Mouse (Mus musculus) embryonic fibroblast, embryonic 13.5 days (primary cell): ENCODE results near the gene Cdt1.

Source experiments
- CTCF ChIP-seq: IDR thresholded peaks from 2 replicates; pipeline ENCODE4 v1.5.1; 2011; ENCODE audit warnings: mild to moderate bottlenecking, control low read depth, low read length, moderate library complexity, borderline replicate concordance; ENCODE audit not compliant: insufficient read depth
- POLR2A ChIP-seq: IDR thresholded peaks from 2 replicates; pipeline ENCODE4 v1.6.1; 2011; ENCODE audit warnings: low read depth, mild to moderate bottlenecking, control low read depth, low read length, moderate library complexity

DNA sequence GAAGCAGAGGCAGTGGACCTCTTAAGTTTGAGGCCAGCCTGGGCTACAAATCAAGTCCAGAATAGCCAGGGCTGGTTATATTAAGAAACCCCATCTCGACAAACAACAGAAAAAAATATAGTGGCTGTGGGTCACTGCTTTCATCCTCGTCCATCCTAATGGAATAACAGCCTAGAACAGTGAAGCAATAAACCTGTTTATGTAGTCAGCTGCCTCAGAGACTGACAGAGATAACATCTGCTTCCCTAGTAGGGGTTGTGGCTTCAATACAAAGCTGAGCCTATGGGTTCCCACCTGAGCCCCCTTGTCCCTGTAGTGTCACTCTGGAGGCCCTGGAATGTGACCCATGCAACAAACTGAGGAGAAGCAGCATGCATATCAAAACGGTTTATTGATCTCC lies 6.4 kb downstream of the Cdt1 start:
- TF ChIP-seq CTCF: no peak
- 0 out of 2 replicates have a peak, but pooled peaks have one; percentile 2 for TF ChIP-seq POLR2A
